Mouse (Mus musculus): Measurements from ENCODE around the gene 6030445D17Rik.

6030445D17Rik gene

DNA sequence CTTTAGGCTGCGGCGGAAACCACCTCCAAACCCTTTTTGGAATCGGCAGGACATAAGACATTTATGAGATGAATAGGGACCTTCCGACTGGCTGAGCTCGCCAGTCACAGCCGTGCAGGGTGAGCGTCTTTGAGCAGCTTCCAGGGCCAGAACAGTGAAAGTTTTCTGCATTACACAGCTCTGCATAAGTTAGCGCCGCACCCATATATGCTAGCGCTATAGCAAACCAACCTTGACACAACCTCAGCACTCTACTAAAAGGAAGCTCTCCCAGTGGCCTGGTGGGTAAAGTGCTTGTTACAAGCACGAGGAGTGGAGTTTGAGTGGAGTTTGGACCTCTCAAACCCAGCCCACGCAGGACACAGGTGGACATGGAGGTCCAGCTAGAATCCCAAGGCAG lies 2.8 kb upstream of the 6030445D17Rik start:
- DNase-seq (ENCODE audit: low spot score): no peak

GRCm38 (mm10) chr4:136461206-136461605 lies 844 bp upstream of the 6030445D17Rik start:
- DNase-seq (ENCODE audit: low spot score): no peak

DNA sequence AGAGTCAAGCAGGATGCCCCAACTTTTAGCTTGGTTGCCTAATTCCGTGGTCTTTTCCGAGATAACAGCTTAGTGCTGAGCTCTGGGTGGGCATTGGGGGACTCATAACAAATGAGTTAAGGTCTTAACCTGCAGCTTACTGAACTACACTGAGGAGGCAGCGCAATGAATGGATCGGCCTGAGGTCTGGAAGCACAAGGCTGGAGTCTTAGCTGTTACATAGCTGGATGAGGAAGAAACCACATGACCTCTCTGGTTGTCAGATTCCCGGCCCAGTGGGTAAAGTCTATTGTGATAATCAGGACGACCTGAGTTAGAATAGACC lies 327 bp upstream of the 6030445D17Rik start:
- DNase-seq (ENCODE audit: low spot score): no peak

GRCm38 (mm10) chr4:136462839-136463178 lies 759 bp downstream of the 6030445D17Rik start:
- DNase-seq (ENCODE audit: low spot score): no peak

- DNase-seq (ENCODE audit: low spot score): no peak
These were observed 1.4 kb downstream of the 6030445D17Rik start for GRCm38 (mm10) chr4:136463436-136463835.

DNA sequence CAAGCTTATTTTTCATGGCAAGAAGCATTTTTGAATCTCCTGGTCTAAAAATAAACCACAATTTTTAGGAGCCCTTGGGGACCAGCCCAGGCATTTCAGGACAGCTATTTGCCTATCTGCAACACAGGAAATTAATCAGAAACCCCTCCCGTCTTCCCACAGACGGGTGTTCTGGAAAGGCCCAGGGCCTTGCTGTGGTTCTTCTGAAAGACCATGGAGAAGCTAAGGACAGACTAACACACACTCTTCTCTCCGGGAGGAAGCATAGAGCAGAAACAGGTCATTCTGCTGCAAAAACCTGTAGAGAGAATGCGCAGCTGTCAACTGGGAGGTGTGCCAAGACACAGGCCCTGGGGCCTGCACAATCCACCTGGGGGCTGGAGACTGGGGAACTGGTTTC lies 4.2 kb downstream of the 6030445D17Rik start:
- DNase-seq (ENCODE audit: low spot score): no peak

DNA sequence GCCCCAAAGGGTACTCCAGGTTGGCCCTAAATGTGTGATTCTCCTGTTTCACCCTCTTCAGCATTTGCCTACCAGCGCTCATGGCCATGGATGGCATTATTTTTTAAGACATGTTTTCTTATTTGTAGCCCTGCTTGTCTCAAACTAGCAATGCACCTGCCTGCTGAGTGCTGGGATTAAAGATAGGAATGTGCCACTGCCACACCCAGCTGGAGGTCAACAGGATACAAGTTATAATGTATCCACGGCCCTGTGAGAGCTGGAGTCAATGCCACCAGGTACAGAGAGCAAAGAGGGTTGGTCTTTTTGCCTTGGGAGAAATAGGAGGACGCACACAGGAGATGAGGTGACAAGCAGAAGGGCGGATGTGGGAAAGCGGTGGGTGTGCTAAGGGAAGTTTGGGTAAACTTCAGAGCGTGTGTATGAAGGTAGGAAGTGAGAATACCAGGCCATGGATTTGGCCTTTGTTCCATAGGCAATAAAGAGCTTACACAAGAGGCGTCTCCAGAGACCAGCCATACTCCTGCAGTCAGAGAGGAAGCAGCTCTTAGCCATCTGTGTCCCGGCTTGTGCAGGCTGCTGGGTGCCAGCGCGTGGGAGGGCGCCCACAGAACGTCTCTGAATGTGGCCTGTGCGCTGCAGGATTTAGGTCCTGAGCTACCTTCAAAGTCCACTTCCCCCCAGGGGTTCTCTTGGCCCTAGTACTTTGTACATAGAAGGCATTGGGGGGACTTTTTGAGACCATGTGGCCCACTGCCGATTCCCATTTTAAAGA lies 6.7 kb downstream of the 6030445D17Rik start:
- peak; percentile 65 for DNase-seq (ENCODE audit: low spot score)

DNA sequence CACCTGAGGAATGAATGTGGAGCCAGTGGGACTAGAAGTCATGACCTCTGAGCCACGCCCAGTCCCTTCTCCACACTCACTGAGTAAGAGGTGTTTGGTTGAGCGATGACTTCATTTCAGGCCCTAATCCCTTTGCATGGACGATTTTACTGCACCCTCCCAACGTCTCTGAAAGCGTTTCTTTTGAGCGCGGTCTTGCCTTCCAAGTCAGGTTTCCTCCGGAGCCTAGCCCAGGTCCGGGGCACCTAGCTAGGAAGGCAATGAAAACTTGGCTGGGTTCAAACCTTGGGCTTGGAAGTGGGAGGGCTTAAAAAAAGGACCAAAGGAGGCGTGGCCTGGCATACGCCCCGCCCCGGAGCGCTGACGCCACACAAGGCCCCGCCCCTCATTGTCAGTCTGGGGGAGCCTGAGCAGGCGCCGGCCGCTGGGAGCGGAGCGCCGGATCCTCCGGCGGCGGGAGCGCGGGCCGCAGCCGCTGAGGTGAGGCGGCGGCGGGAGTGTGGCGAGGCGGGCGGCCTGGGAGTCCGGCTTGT lies 7.4 kb downstream of the 6030445D17Rik start, which contains the start of gene Luzp1:
TSS of gene Luzp1 (plus strand) at position 391 of the 533 bp plus-strand sequence.
- DNase-seq (ENCODE audit: low spot score): peak; percentile 87

- no peak for DNase-seq (ENCODE audit: low spot score)
These were observed 7.9 kb downstream of the 6030445D17Rik start for GRCm38 (mm10) chr4:136469941-136470346.

GRCm38 (mm10) chr4:136470347-136471071 lies 8.5 kb downstream of the 6030445D17Rik start:
- no peak for DNase-seq (ENCODE audit: low spot score)

DNA sequence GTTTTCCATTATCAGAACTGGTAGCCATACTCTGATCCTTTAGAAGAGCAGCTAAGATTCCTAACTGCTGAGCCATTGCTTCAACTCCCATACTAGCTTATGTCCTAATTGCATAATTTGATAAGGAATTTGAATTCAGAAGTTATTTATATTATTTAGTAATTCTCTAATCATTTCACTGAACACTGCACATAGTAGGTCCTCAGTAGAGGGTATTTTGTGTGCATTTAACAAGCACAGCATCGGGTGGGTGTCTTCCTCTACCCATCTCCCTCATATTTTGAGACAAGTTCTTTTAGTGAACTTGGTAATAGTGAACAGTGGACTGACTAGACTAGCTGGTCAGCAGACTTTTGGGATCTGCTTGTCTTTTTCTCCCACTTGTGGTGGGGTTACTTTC lies 14.6 kb downstream of the 6030445D17Rik start:
- no peak for DNase-seq (ENCODE audit: low spot score)

DNA sequence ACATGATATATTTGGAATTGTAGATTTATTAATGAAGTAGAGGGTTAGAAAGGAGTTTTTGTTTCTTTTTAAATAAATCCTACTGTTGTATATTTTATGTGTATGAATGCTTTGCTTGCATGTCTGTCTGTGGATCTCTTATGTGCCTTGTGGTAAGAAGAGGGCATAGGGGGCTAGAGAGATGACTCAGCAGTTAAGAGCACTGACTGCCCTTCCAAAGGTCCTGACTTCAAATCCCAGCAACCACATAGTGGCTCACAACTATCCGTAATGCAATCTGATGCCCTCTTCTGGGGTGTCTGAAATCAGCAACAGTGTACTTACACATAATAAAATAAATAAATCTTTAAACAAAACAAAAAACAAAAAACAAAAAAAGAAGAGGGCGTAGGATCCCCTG lies 24.5 kb downstream of the 6030445D17Rik start:
- no peak for DNase-seq (ENCODE audit: low spot score)

DNA sequence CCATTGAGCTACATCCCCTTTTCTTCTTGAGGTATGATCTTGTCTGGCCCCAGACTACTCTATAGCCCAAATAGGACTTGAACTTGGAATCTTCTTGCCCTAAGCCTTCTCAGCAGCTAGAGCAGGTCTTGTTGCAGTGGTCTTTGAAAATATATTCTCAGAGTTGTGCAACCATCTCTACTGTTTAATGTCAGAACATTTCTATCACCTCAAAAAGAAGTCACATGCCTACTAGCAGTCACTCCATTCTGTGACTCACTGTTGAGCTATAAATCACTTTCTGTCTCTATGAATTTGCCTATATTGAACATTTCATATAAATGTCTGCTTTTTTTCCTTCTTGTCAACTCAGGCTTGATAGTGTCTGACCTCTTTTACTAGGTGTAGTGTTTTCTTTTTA lies 33.9 kb downstream of the 6030445D17Rik start:
- DNase-seq (ENCODE audit: low spot score): no peak

GRCm38 (mm10) chr4:136505426-136506215 lies 43.6 kb downstream of the 6030445D17Rik start:
- DNase-seq (ENCODE audit: low spot score): no peak

DNA sequence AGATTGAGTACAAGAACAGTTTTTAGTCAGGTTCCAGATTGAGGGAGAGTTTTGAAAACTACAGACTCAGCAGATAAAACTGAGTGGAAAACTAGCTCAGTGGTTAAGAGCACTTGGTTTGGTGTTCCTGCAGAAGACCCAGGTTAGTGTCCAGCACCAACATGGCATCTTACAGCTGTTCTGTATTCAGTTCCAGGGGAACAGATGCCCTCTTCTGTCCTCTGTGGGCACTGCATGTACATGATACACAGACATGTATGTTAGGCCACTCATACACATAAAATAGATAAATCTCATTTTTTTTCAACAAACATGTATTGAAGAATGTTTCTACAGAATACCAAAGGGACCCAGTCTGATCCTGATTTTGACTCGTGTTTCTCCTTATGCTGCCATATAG lies 47.8 kb downstream of the 6030445D17Rik start:
- no peak for DNase-seq (ENCODE audit: low spot score)

DNA sequence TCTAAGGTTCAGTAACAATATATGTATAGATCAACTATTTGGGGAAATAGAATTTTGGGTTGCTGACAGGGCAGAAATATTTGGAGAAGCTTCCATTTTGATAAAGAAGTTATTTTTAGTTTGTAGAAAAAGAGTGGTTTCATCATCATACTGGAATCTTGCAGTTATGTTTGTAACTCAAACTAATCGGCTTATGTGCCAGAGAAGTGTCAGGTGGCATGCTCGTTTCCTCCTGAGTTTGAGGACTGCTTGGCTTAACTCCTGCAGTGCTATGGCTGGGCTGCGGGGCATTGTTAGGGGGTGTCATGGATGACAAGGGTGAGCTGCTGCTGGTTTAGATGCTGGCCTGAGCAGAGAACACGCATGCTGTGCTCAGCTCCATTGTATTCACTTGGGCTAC lies 49.7 kb downstream of the 6030445D17Rik start:
- no peak for DNase-seq (ENCODE audit: low spot score)

DNA sequence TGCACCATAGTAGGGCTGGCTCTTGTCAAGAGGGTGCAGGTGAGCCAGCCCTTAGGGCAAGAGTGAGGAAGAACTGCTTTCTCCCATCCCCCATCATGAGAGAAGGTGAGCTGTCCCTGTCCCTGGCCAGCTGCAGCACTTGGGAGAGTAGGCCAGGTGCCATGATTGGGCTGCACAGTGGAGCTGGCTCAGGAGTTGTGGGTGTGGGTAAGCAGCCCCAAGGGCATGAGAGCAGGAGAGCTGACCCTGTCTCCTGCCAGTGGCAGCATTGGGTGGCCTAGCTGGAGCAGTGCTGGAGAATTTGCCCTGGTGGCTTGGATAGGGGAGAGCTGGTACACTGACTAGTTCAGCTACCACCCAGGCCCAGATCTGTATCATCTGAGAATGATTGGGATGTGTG lies 50.9 kb downstream of the 6030445D17Rik start:
- DNase-seq (ENCODE audit: low spot score): no peak

Data from layer of hippocampus, adult 9-10 months (tissue).